Mouse (Mus musculus): ENCODE data around the gene Anks1b. TPM values are rescaled to one million over a fixed set of nuclear protein-coding genes. Genes with fewer than 3 reads are reported as not detected.

The Anks1b gene
- total RNA-seq, 2 experiments from 2014 or later = 417 TPM

DNA sequence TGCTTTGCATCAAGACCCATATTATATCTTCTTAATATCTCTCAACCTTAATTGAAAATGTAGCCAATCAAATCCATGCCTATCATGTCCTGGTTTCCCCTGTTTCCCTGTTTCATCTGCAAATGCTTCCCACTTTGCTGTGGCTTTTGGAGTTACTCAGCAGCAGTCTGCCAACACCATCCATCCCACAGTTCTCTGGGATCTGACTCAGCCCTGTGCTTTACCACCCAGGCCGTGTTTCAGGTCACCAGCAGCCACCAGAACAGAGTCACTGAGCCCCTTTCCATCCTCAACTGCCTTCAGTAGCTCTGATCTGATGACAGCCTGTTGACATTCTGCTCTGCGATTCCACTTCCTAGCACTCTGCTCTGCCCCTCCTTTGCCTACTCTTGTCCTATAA is 776.4 kb downstream of the Anks1b start:
- no peak for DNase-seq (ENCODE audit: low spot score in 2 of 2)

DNA sequence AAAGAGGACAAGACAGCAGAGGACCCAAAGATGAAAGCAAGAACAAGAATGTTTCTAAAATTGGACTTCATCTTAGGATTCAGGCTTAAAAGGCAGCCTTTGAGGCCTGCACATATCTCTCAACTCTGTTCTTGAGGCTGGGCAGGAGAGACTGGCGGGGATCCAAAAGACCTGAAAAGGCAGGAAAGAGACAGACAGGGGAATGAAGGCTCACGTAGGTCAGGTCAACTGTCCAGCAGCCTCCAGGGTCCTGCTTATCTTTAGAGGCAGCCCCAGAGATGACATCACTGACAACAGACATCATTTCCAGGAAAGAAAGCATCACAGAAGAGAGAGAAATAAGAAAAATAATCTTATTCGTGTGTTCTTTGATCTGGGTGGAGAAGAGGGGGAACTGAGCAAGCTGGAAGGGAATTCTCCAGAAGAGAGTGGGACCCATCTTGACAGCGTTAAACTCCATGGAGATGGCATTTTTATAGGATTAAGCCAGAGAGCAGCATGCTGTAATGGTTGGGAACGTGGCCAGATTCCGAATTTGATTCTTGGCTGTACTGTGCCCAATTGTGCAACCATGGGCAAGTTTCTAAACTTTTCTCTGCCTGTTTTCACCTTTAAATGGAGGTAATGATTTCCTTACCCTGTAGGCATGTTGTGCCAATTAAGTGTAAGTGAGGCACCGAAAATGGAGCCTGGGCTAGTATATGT is 784.3 kb downstream of the Anks1b start:
- peak in 1 of 2 experiments; percentile 47 for DNase-seq (ENCODE audit: low spot score in 2 of 2)

- peak; percentile 72 to 81 for DNase-seq (ENCODE audit: low spot score in 2 of 2)
Observed at GRCm38 (mm10) chr10:90666746-90667145, 793.4 kb downstream of the Anks1b start.

GRCm38 (mm10) chr10:90670291-90670690 is 797.0 kb downstream of the Anks1b start:
- no peak for DNase-seq (ENCODE audit: low spot score in 2 of 2)

GRCm38 (mm10) chr10:90672135-90672534 is 798.8 kb downstream of the Anks1b start:
- DNase-seq (ENCODE audit: low spot score in 2 of 2) = no peak

DNA sequence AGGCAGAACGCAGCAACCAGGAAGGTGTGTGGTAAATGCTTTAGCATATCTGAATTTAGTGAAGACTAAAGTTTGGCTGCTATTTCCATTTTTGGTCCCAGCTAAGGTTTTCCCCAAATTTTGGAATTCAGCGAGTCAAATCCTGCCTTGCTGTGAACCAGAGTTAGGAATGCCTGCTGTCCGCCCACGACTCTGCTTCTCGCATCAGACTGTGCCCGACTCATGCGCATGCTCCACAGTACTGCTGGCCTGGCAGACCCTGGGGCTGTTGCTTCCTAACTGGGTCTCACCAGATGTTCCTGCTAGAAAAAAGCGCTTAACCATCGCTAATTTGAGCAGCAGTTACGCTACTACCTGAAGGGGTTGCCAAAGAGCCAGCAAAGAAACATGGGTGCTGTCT is 801.1 kb downstream of the Anks1b start:
- DNase-seq (ENCODE audit: low spot score in 2 of 2) = peak; percentile 44 to 69

DNA sequence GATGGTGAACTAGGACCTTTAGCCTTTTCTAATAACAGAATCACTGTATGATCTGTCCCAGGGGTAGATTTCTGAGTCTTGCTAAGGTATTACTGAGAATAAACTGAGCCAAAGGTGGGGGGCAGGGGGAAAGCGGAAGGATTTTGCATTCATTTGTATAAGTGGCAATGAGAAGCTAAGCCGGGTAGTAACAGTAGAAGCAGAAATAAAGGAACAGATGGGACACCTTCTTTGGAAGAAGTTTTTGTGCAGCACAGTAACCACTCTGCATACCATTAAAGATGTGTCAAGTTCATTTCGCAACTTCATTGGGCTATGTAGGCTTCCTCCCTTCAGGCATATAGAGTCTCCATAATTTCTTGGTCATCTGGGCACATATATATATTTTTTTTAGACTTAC is 804.1 kb downstream of the Anks1b start:
- DNase-seq (ENCODE audit: low spot score in 2 of 2) = no peak

- no peak for DNase-seq (ENCODE audit: low spot score in 2 of 2)
Observed at GRCm38 (mm10) chr10:90679713-90680470, 806.6 kb downstream of the Anks1b start.

DNA sequence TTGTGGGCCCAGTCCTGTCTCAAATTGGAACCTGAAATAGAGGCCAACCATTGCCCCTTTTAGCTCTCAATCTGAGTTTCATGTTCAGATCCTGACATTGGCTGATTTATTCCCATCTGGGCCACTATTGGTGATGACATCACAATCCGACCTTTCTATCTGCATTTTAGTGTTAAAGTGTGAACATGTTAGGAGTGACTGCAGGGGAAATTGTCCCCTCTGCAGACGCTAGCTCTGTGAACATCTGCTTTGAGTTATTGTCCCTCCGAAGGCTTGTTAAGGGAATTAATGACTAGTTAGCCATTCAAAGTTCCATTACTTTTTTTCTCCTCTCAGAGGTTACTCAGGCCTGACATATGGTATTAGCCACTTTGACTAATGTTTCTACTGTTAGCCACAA is 810.5 kb downstream of the Anks1b start:
- DNase-seq (ENCODE audit: low spot score in 2 of 2) = no peak

- DNase-seq (ENCODE audit: low spot score in 2 of 2) = no peak
Observed at GRCm38 (mm10) chr10:90685367-90685766, 812.1 kb downstream of the Anks1b start.

- DNase-seq (ENCODE audit: low spot score in 2 of 2) = no peak
Observed at GRCm38 (mm10) chr10:90688153-90688552, 814.8 kb downstream of the Anks1b start.

DNA sequence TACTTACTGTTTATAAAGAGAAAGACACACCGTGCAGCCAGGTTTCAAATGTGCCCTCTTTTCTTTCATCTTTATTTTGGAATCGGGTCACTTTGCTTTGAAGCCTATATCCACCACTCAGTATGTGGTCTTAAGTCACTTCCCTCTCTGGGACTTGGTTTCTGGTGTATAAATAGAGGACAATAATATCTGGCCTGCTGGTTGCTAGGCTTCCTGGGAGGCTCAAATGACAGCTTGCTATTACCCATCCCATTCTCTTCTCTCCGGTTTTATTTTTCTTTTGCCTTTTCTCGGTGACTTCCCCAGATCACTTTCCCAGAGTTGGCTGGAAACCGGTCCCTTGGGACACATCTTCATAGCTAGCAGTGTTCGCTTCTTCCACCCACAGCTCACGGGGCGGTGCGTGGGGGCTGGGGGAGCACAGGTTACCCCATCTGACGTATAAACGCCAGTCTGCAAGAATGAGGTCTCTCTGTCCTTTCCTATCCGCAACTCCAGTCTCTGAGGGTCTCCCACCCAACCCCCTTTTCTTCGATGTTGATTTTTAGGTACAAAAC is 815.5 kb downstream of the Anks1b start:
- DNase-seq (ENCODE audit: low spot score in 2 of 2) = no peak

GRCm38 (mm10) chr10:90689854-90690513 is 816.7 kb downstream of the Anks1b start:
- DNase-seq (ENCODE audit: low spot score in 2 of 2) = peak; percentile 80 to 83

DNA sequence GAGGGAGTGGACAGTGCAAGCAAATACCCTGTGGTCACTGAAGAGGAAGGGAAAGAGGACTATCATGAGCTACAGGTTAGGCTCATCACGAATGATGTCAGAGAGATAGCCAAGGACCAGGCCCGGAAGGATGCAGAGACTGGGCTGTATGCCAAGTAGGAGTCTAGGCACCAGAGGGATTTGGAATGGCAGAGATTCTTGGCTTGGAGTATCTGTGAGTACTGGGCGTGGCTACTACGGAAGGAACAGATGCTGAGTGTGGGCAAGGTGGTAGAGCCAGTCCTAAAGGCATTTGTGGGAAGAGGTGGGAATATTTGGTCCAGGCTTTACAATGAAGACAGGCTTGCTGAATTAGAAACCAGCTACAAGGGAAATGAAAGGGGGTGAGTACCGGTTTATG is 823.4 kb downstream of the Anks1b start:
- DNase-seq (ENCODE audit: low spot score in 2 of 2) = no peak

DNA sequence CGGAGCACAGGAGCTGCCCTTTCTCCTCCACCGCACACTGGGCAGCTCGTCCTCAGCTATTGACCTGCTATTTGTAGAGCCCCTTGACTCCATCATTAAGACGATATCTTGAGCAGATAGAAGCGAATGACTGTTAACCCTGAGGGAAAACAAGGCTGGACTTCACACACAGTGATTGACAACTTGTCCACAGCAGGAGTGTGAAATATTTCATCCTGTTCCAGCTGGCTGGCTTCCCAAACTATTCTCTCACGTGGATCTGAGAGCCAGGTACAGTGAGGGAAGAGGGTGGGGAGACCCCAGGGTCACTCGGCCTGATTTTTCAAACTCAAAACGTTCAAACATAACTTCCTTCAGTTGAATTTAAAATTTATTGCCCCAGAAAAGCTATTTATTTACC is 824.1 kb downstream of the Anks1b start:
- no peak for DNase-seq (ENCODE audit: low spot score in 2 of 2)

GRCm38 (mm10) chr10:90699211-90699610 is 825.9 kb downstream of the Anks1b start:
- peak in 1 of 2 experiments; percentile 51 for DNase-seq (ENCODE audit: low spot score in 2 of 2)

DNA sequence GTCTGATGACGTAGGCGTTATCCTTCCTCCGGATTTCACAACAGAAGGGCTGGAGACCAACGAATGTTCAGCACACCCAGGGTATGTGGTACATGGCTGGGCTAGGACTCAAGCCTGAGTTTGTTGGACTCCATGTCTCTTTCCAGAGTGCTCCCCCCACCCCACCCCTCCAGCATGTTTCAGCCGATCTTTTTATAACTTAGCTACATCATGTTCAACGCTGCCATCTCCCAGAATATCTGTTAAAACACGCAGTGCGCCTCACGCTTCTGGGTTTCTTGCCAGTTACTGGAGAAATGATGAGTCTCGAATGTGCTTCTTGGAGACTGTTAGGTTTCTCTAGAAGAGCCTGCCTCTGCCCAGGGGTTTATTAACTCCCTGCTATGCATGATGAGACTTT is 831.3 kb downstream of the Anks1b start:
- DNase-seq (ENCODE audit: low spot score in 2 of 2) = no peak

GRCm38 (mm10) chr10:90708822-90709601 is 835.7 kb downstream of the Anks1b start:
- DNase-seq (ENCODE audit: low spot score in 2 of 2) = no peak

- no peak for DNase-seq (ENCODE audit: low spot score in 2 of 2)
Observed at GRCm38 (mm10) chr10:90709602-90709931, 836.3 kb downstream of the Anks1b start.

DNA sequence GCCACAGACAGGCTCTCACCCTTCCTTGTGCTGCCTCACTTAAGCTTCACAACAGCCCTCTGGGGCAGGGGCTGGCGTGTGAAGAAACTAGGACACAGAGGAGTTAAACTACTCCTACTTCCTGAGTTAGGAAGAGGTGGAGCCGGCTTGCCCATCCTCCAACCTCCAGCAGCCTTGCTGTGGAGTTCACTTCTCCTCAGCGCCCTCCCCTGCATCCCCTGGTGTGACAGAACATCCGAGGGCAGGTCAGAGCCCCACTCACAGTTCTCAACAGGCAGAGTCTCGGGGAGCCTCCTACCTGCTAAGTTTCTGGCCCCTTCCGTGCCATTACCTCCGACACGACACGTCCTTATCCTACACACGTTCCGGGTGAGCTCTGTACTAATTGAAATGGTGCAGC is 844.7 kb downstream of the Anks1b start:
- DNase-seq (ENCODE audit: low spot score in 2 of 2) = no peak

- no peak for DNase-seq (ENCODE audit: low spot score in 2 of 2)
Observed at GRCm38 (mm10) chr10:90718684-90719083, 845.4 kb downstream of the Anks1b start.
